Mouse (Mus musculus): ENCODE results near the gene Olfr1022. TPM values are rescaled to one million over a fixed set of nuclear protein-coding genes. Genes with fewer than 3 reads are reported as not detected.

Gene Olfr1022
- not detected in 2 replicates for total RNA-seq (2023)

DNA sequence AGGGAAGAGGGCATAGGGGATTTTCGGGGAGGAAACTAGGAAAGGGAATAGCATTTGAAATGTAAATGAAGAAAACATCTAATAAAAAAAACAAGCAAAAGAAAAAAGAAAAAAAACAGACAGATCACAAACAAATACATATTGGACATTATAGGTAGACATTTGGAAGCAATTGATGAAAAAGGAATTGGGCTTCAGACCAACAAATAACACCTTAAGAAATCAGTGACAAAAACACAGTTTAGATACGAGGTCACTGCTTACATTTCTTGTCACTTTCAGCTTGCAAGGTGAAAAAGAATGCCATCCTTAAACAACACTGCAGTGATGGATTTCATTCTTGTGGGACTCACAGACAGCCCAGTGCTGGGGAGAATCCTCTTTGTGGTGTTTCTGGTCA lies at the start of gene Olfr1022:
Olfr1022 (plus strand) TSS at position 301 of the 400 bp plus-strand sequence.

DNA sequence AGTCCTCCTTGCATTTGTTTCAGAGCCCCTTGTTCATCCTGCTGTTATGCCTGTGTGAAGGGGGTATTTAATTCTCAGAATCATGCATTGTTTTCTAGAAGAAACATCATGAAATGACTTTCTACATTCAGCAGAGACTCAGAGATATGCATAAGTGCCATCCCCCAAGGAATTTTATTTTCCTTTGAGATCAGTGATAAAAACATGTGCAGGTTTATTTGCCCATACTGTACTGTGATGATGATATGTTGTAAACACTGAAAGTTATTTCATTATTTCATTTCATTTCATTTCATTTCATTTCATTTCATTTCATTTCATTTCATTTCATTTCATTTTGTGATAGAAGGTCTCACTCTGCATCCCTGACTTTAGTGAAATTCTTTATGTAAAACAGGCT lies 23.0 kb upstream of the Olfr1022 start, which contains the start of gene Olfr1019:
Olfr1019 (minus strand) TSS at position 101 of the 400 bp plus-strand sequence.

DNA sequence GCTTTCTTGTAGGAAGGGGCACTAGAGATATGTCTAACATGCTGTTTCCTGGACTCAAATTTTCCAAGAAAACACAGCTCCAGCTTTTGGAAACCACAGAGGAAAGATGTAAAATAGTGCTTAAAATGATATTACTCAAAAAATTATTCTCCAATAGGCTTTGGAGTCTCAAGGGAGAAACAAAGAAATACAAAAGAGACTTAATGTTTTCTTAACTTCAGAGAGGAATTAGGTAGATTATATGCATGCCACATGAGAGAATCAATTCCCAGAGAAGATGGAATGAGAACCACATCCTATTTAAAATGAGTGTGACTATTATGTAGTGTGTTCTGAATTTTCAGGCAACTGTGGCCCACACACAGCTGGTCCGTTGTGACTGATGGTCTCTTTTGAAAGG lies 21.7 kb upstream of the Olfr1022 start, which contains the start of gene Olfr1020:
Olfr1020 (plus strand) TSS at position 301 of the 400 bp plus-strand sequence.

DNA sequence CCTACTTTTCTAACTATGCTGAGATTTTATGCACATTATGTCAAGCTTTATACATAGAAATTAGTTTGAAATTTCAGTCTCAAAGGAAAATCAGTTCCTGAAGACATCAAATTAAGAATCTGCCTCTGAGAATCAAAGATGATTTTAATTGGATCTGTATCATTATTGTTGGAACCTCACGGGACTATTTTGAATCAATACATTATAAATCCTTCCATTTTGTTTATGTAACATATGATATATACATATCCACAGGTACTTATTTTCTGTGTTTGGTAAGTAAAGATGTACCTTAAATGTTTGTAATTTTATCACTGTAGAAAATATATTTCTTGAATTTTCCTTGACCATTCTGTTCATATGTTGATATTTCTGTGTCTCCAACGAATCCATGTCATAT lies 16.9 kb downstream of the Olfr1022 start, which contains the start of gene Olfr1023:
Olfr1023 (plus strand) TSS at position 301 of the 400 bp plus-strand sequence.

DNA sequence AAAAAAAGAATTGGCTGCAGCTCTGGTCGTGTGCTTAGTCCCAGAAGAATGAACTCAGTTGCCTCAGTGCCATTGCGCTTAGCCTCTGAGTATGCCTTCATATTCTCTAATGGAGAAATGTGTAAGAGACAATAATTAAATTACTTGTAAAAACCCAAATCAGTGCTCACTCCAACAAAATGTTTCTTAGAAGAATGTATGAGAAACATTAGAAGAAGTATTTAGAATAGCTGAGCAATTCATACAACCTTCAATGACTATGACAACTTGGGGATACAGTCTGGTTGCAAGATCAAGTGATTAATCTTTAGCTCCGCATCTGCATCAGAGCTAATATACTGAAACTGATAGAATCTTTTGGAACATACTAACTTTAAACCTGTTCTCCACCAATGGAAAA lies 36.6 kb downstream of the Olfr1022 start, which contains the start of gene Olfr1024:
Olfr1024 (minus strand) TSS at position 101 of the 400 bp plus-strand sequence.

DNA sequence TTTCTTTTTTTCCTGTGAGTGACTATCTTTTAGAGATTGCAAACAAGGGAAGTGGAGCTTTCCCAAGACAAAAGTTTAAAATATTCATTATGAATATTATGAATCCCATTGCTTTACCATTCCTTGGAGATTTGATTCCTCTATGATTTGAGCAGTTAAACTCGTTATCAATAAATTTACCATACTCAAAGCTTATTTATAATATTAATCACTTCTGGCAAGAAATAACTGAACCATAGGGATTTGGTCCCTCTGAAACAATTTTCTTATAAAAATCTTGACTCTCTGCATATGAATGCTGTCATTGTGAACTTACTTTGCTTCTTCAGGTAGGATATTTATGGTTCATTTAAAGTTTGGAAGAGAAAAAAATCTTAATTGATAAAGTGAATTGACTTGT lies 46.5 kb downstream of the Olfr1022 start, which contains the start of gene Olfr1025-ps1:
Olfr1025-ps1 (plus strand) TSS at position 301 of the 400 bp plus-strand sequence.

Other genes with a start within 250 kb of the Olfr1022 start
- not detected in 2 replicates for gene Olfr1002, start 217.9 kb upstream of the Olfr1022 start, total RNA-seq (2023)
- not detected in 2 replicates for gene Olfr154, start 204.1 kb upstream of the Olfr1022 start, total RNA-seq (2023)
- gene Olfr1006, start 189.8 kb upstream of the Olfr1022 start, total RNA-seq (2023), result not detected in 2 replicates
- gene Olfr1008, start 179.2 kb upstream of the Olfr1022 start, total RNA-seq (2023), result not detected in 2 replicates
- not detected in 2 replicates for gene Olfr1009, start 153.2 kb upstream of the Olfr1022 start, total RNA-seq (2023)
- not detected in 2 replicates for gene Olfr1012, start 105.8 kb upstream of the Olfr1022 start, total RNA-seq (2023)
- gene Olfr1013, start 101.5 kb upstream of the Olfr1022 start, total RNA-seq (2023), result not detected in 2 replicates
- not detected in 2 replicates for gene Olfr1014, start 95.9 kb upstream of the Olfr1022 start, total RNA-seq (2023)
- gene Olfr1015, start 86.6 kb upstream of the Olfr1022 start, total RNA-seq (2023), result not detected in 2 replicates
- gene Olfr1016, start 66.0 kb upstream of the Olfr1022 start, total RNA-seq (2023), result not detected in 2 replicates
- gene Olfr1018, start 50.1 kb upstream of the Olfr1022 start, total RNA-seq (2023), result not detected in 2 replicates
- not detected in 2 replicates for gene Olfr1019, start 23.1 kb upstream of the Olfr1022 start, total RNA-seq (2023)
- gene Olfr1020, start 21.6 kb upstream of the Olfr1022 start, total RNA-seq (2023), result not detected in 2 replicates
- gene Olfr1023, start 17.0 kb downstream of the Olfr1022 start, total RNA-seq (2023), result not detected in 2 replicates
- not detected in 2 replicates for gene Olfr1024, start 36.5 kb downstream of the Olfr1022 start, total RNA-seq (2023)
- gene Olfr1025-ps1, start 46.6 kb downstream of the Olfr1022 start, total RNA-seq (2023), result not detected in 2 replicates
- not detected in 2 replicates for gene Olfr1026, start 53.0 kb downstream of the Olfr1022 start, total RNA-seq (2023)
- gene Olfr1028, start 81.8 kb downstream of the Olfr1022 start, total RNA-seq (2023), result 0.13 TPM in 1 of 2 replicates, not detected in the other
- gene Olfr1029, start 105.3 kb downstream of the Olfr1022 start, total RNA-seq (2023), result not detected in 2 replicates
- gene Olfr1030, start 110.7 kb downstream of the Olfr1022 start, total RNA-seq (2023), result not detected in 2 replicates
- not detected in 2 replicates for gene Olfr1031, start 121.7 kb downstream of the Olfr1022 start, total RNA-seq (2023)
- gene Olfr1032, start 136.9 kb downstream of the Olfr1022 start, total RNA-seq (2023), result not detected in 2 replicates
- gene Olfr1033, start 152.0 kb downstream of the Olfr1022 start, total RNA-seq (2023), result not detected in 2 replicates
- not detected in 2 replicates for gene Olfr1034, start 177.3 kb downstream of the Olfr1022 start, total RNA-seq (2023)
- gene Olfr1036, start 205.4 kb downstream of the Olfr1022 start, total RNA-seq (2023), result not detected in 2 replicates
- gene Olfr1037, start 218.8 kb downstream of the Olfr1022 start, total RNA-seq (2023), result not detected in 2 replicates

Data from neutrophil, adult 65 days (primary cell).